Mouse (Mus musculus) E14TG2a.4 (cell line): ENCODE measurements around the gene Gpatch8.

Experiments
- H3K27me3 ChIP-seq: 2 replicates; pipeline ENCODE4 v1.6.1; 2014; ENCODE audit warnings: low read length, control low read depth; ENCODE audit not compliant: insufficient read depth
- H3K36me3 ChIP-seq: 2 replicates; pipeline ENCODE4 v1.6.1; 2014; ENCODE audit warnings: low read length, control low read depth; ENCODE audit not compliant: insufficient read depth
- H3K4me1 ChIP-seq: replicated peaks from 2 replicates; pipeline ENCODE4 v1.6.1; 2014; ENCODE audit warnings: low read depth, low read length, control low read depth
- H3K4me3 ChIP-seq: replicated peaks from 2 replicates; pipeline ENCODE4 v1.5.1; 2014; ENCODE audit warnings: mild to moderate bottlenecking, low read length
- H3K9me3 ChIP-seq: 2 replicates; pipeline ENCODE4 v1.6.1; 2014; ENCODE audit warnings: low read length, control low read depth
- CTCF ChIP-seq: conservative IDR thresholded peaks from 2 replicates; pipeline ENCODE4 v1.5.1; 2014; ENCODE audit warnings: low read length
- NANOG ChIP-seq: IDR thresholded peaks from 2 replicates; pipeline ENCODE4 v1.6.1; 2014; ENCODE audit warnings: borderline replicate concordance, low read length, mixed read lengths
- POU5F1 ChIP-seq: IDR thresholded peaks from 2 replicates; pipeline ENCODE4 v1.6.1; 2014; ENCODE audit warnings: low read length, borderline replicate concordance

The Gpatch8 gene

GRCm38 (mm10) chr11:102480111-102480510 lies 76.1 kb downstream of the Gpatch8 start:
- no peak overlapping the region for H3K4me3 ChIP-seq
- H3K27me3 ChIP-seq, result no peaks in the 10 kb centered on the region
- no peak for TF ChIP-seq NANOG
- TF ChIP-seq POU5F1, result no peak
- TF ChIP-seq CTCF, result no peak
- H3K4me1 ChIP-seq, result peaks cover 27% of the 10 kb centered on the region
- no peaks in the 10 kb centered on the region for H3K9me3 ChIP-seq
- peaks cover 90% of the 10 kb centered on the region for H3K36me3 ChIP-seq

- peaks cover 89% of the 10 kb centered on the region for H3K36me3 ChIP-seq
- peaks cover 27% of the 10 kb centered on the region for H3K4me1 ChIP-seq
- H3K27me3 ChIP-seq, result no peaks in the 10 kb centered on the region
- H3K9me3 ChIP-seq, result no peaks in the 10 kb centered on the region
- no peak overlapping the region for H3K4me3 ChIP-seq
- no peak for TF ChIP-seq CTCF
Observed at GRCm38 (mm10) chr11:102479581-102479980, 76.6 kb downstream of the Gpatch8 start.

GRCm38 (mm10) chr11:102478671-102479070 lies 77.5 kb downstream of the Gpatch8 start:
- Histone ChIP-seq H3K27me3 (no peaks in the 10 kb centered on the region), H3K4me3 (no peak overlapping the region), H3K4me1 (peaks cover 27% of the 10 kb centered on the region), H3K36me3 (peaks cover 85% of the 10 kb centered on the region), H3K9me3 (no peaks in the 10 kb centered on the region)
- TF ChIP-seq POU5F1 (no peak), CTCF (no peak)

GRCm38 (mm10) chr11:102475027-102475426 lies 81.2 kb downstream of the Gpatch8 start:
- Histone ChIP-seq H3K4me3 (no peak overlapping the region), H3K27me3 (peaks cover 2% of the 10 kb centered on the region; the same call in 1 of the 2 replicates), H3K9me3 (no peaks in the 10 kb centered on the region), H3K36me3 (peaks cover 52% of the 10 kb centered on the region), H3K4me1 (peaks cover 20% of the 10 kb centered on the region)
- no peak for TF ChIP-seq POU5F1
- no peak for TF ChIP-seq CTCF
- no peak for TF ChIP-seq NANOG

GRCm38 (mm10) chr11:102469648-102470357 lies 86.4 kb downstream of the Gpatch8 start, which contains the start of gene Itga2b:
Gene Itga2b (minus strand): TSS chr11:102470122.
- Histone ChIP-seq H3K27me3 (peaks cover 46% of the 10 kb centered on the region), H3K4me3 (no peak within 1 kb of the TSS), H3K9me3 (no peaks in the 10 kb centered on the region), H3K36me3 (peaks cover 3% of the 10 kb centered on the region), H3K4me1 (peaks cover 29% of the 10 kb centered on the region)
- no peak for TF ChIP-seq CTCF
- TF ChIP-seq POU5F1, result no peak
- TF ChIP-seq NANOG, result no peak

GRCm38 (mm10) chr11:102467041-102467631 lies 89.1 kb downstream of the Gpatch8 start:
- Histone ChIP-seq H3K27me3 (peaks cover 61% of the 10 kb centered on the region), H3K4me1 (peaks cover 29% of the 10 kb centered on the region), H3K4me3 (peak overlapping the region; percentile 79), H3K9me3 (no peaks in the 10 kb centered on the region), H3K36me3 (no peaks in the 10 kb centered on the region)
- TF ChIP-seq POU5F1 (no peak), NANOG (no peak)

GRCm38 (mm10) chr11:102465713-102466436 lies 90.3 kb downstream of the Gpatch8 start:
- no peak for TF ChIP-seq CTCF
- no peak for TF ChIP-seq POU5F1
- TF ChIP-seq NANOG, result no peak
- Histone ChIP-seq H3K36me3 (no peaks in the 10 kb centered on the region), H3K4me1 (peaks cover 32% of the 10 kb centered on the region), H3K4me3 (peak overlapping the region; percentile 45), H3K9me3 (no peaks in the 10 kb centered on the region), H3K27me3 (peaks cover 71% of the 10 kb centered on the region)

- Histone ChIP-seq H3K36me3 (no peaks in the 10 kb centered on the region), H3K4me3 (no peak overlapping the region), H3K4me1 (peaks cover 41% of the 10 kb centered on the region), H3K27me3 (peaks cover 78% of the 10 kb centered on the region), H3K9me3 (no peaks in the 10 kb centered on the region)
- TF ChIP-seq NANOG, result no peak
- no peak for TF ChIP-seq CTCF
- no peak for TF ChIP-seq POU5F1
Observed at GRCm38 (mm10) chr11:102464901-102465300, 91.3 kb downstream of the Gpatch8 start.

- H3K4me3 ChIP-seq, result no peak overlapping the region
- TF ChIP-seq NANOG (no peak), POU5F1 (no peak), CTCF (no peak)
Observed at GRCm38 (mm10) chr11:102461764-102462163, 94.4 kb downstream of the Gpatch8 start.

More at GRCm38 (mm10) chr11:102461764-102462163, 94.4 kb downstream of the Gpatch8 start:
- Histone ChIP-seq H3K36me3 (no peaks in the 10 kb centered on the region), H3K27me3 (peaks cover 76% of the 10 kb centered on the region), H3K9me3 (no peaks in the 10 kb centered on the region), H3K4me1 (peaks cover 42% of the 10 kb centered on the region)
